In genomic region chr1:170155298-170155697, GRCm38 (mm10) we compare ENCODE assay signal across 18 mouse cellular contexts. TPM values are rescaled to one million over a fixed set of nuclear protein-coding genes. Genes with fewer than 3 reads are reported as not detected.
A peak's percentile ranks its signal among the peaks of the same experiment; 100 is the strongest.
DNase-seq lines count a peak whose midpoint lies in the region; ATAC-seq and TF ChIP-seq lines count a peak whose summit lies in the region.
"Had no signal": no experiment of that assay in that cellular context is flagged by ENCODE, and none has a peak within 500 bp of the region (broad histone marks: within the 10 kb centered on the region; RNA-seq: fewer than 3 reads in every experiment).

No protein-coding gene starts in this region.

- H3K4me1 ChIP-seq in liver, postnatal 0 days (ENCODE audit: insufficient read depth): no peaks in the 10 kb centered on the region
- no peaks in the 10 kb centered on the region for H3K4me1 ChIP-seq in liver, embryonic 11.5 days (replicated peaks; ENCODE audit: control insufficient read depth, insufficient read depth, low read length)
- 0 out of 2 replicates have a peak, but pooled peaks cover 2% of the 10 kb centered on the region for H3K4me1 ChIP-seq in G1E (ENCODE audit: insufficient read depth, low read depth, low read length)
- H3K4me1 ChIP-seq: heart, embryonic 10.5 days had no signal

- no peak for ATAC-seq in liver, postnatal 0 days
- no peak for ATAC-seq in liver, embryonic 11.5 days (replicated peaks; ENCODE audit: low FRiP score)
- 0 out of 2 replicates have a peak, but pooled peaks have one; percentile 28 for ATAC-seq in G1E (ENCODE audit: extremely low read depth, insufficient number of reproducible peaks, low FRiP score, poor library complexity, severe bottlenecking)
- peak; percentile 46; the same call in 1 of the 2 replicates for ATAC-seq in megakaryocyte-erythroid progenitor cell, adult 5-6 weeks (replicated peaks; ENCODE audit: low FRiP score, low TSS enrichment, poor library complexity, severe bottlenecking)

- H3K4me3 ChIP-seq in gastrocnemius, adult 2 months: no peak overlapping the region
- no peak overlapping the region for H3K4me3 ChIP-seq in liver, postnatal 0 days (ENCODE audit: low read depth, low read length)
- H3K4me3 ChIP-seq in liver, embryonic 11.5 days (ENCODE audit: low read depth, low read length): no peak overlapping the region
- no peak overlapping the region for H3K4me3 ChIP-seq in G1E (ENCODE audit: low read depth, low read length)
- H3K4me3 ChIP-seq: embryonic facial prominence, embryonic 10.5 days; heart, embryonic 10.5 days; hindbrain, embryonic 10.5 days; neural tube, embryonic 15.5 days had no signal

- no peak overlapping the region for H3K4me2 ChIP-seq in liver, postnatal 0 days (ENCODE audit: low read depth, low read length)
- no peak overlapping the region for H3K4me2 ChIP-seq in liver, embryonic 11.5 days
- H3K4me2 ChIP-seq: neural tube, embryonic 15.5 days had no signal

- no peak overlapping the region for H3K27ac ChIP-seq in gastrocnemius, adult 2 months
- H3K27ac ChIP-seq in liver, postnatal 0 days (ENCODE audit: low read depth): no peak overlapping the region
- H3K27ac ChIP-seq in liver, embryonic 11.5 days (ENCODE audit: low read depth, low read length): no peak overlapping the region
- H3K27ac ChIP-seq: embryonic facial prominence, embryonic 10.5 days; heart, embryonic 10.5 days; hindbrain, embryonic 10.5 days; macrophage; neural tube, embryonic 15.5 days had no signal

- 72% methylated on average over 2 of the region's 2 CpGs for WGBS in liver, postnatal 0 days (ENCODE audit: insufficient replicate concordance)
- 74% methylated on average over 2 of the region's 2 CpGs for WGBS in liver, embryonic 11.5 days

- no peak for TF ChIP-seq EP300 in liver, postnatal 0 days (IDR thresholded peaks at IDR 0.05; ENCODE audit: low read depth)

- no peak for DNase-seq in gastrocnemius, adult 2 months
- no peak for DNase-seq in gastrocnemius, postnatal 4 days (ENCODE audit: low spot score in 2 of 2)
- no peak for DNase-seq in liver, postnatal 0 days
- no peak for DNase-seq in liver, embryonic 11.5 days (ENCODE audit: low spot score)
- DNase-seq in G1E (ENCODE audit: low spot score): no peak
- no peak for DNase-seq in embryo, embryonic 9.5 days (ENCODE audit: extremely low spot score)
- DNase-seq: adrenal gland, adult 2 months; cerebellum, adult 9-11 months; kidney, adult 11 months; retina, postnatal 1 day; thymus, postnatal 36 days had no signal

- TF ChIP-seq CTCF in gastrocnemius, adult 2 months (IDR thresholded peaks at IDR 0.05): peak; percentile 45
- peak; percentile 36 for TF ChIP-seq CTCF in liver, postnatal 0 days (IDR thresholded peaks at IDR 0.05; ENCODE audit: low read depth)
- TF ChIP-seq CTCF in G1E (IDR thresholded peaks at IDR 0.05; ENCODE audit: low read depth, low read length): no peak

- no peaks in the 10 kb centered on the region for H3K27me3 ChIP-seq in liver, postnatal 0 days (ENCODE audit: insufficient read depth, low read length)
- H3K27me3 ChIP-seq in liver, embryonic 11.5 days (replicated peaks; ENCODE audit: control insufficient read depth, insufficient read depth, low read length): no peaks in the 10 kb centered on the region
- H3K27me3 ChIP-seq in G1E (ENCODE audit: insufficient read depth, low read length): no peaks in the 10 kb centered on the region
- H3K27me3 ChIP-seq: neural tube, embryonic 15.5 days had no signal

- no peak overlapping the region for H3K9ac ChIP-seq in liver, postnatal 0 days (replicated peaks)
- H3K9ac ChIP-seq in liver, embryonic 11.5 days (ENCODE audit: low read depth, low read length): no peak overlapping the region
- H3K9ac ChIP-seq: neural tube, embryonic 15.5 days had no signal

- H3K36me3 ChIP-seq in liver, postnatal 0 days (replicated peaks; ENCODE audit: insufficient read depth, low read length): peaks cover 28% of the 10 kb centered on the region
- peaks cover 13% of the 10 kb centered on the region; the same call in 1 of the 2 replicates for H3K36me3 ChIP-seq in liver, embryonic 11.5 days (ENCODE audit: control insufficient read depth, insufficient read depth, low read length)
- peaks cover 81% of the 10 kb centered on the region for H3K36me3 ChIP-seq in G1E (replicated peaks)

- H3K9me3 ChIP-seq in liver, postnatal 0 days (ENCODE audit: low read length): no peaks in the 10 kb centered on the region
- H3K9me3 ChIP-seq in liver, embryonic 11.5 days (ENCODE audit: control insufficient read depth, low read length): no peaks in the 10 kb centered on the region
- no peaks in the 10 kb centered on the region for H3K9me3 ChIP-seq in G1E (replicated peaks)
- H3K9me3 ChIP-seq: embryonic facial prominence, embryonic 10.5 days; heart, embryonic 10.5 days; hindbrain, embryonic 10.5 days; neural tube, embryonic 15.5 days had no signal

- intact Hi-C loops in gastrocnemius, adult 2 months (cut with DNase I): no loop called here

RNA-seq across cellular contexts. Expression of gene Uap1, which starts 19.5 kb away (rescaled TPM):
- total RNA-seq in gastrocnemius, adult 2 months (2021): 10 to 100 TPM; 46.9 to 47.8 TPM
- total RNA-seq in gastrocnemius, postnatal 4 days (2021): 10 to 100 TPM; 33.1 to 43.0 TPM
- polyA plus RNA-seq in liver, postnatal 0 days (2015; fragmentation: Nextera tagmentation; extraction: Ambion mirVana): 19.6 and 22.3 TPM in 2 replicates
- 59.6 and 60.0 TPM in 2 replicates for polyA plus RNA-seq in liver, embryonic 11.5 days (2014; fragmentation: Nextera tagmentation; extraction: Ambion mirVana)
- total RNA-seq in G1E (2014; fragmentation: Nextera tagmentation): 167 and 171 TPM in 2 replicates
- 530 and 570 TPM in 2 replicates for total RNA-seq in G1E (2017)
- 16.7 and 24.1 TPM in 2 replicates for polyA plus RNA-seq in G1E (2012)
- 76.7 and 79.4 TPM in 2 replicates for total RNA-seq in megakaryocyte-erythroid progenitor cell, adult 5-6 weeks (2014; fragmentation: Nextera tagmentation)
- total RNA-seq in megakaryocyte-erythroid progenitor cell, adult 5-6 weeks (2017): 86.8 and 184 TPM in 2 replicates

RNA-seq across cellular contexts. Expression of gene Ddr2, which starts 44.7 kb away (rescaled TPM):
- 10 to 100 TPM; 16.4 to 22.5 TPM for total RNA-seq in gastrocnemius, adult 2 months (2021)
- 10 to 100 TPM; 60.9 to 61.2 TPM for total RNA-seq in gastrocnemius, postnatal 4 days (2021)
- 0.84 and 1.4 TPM in 2 replicates for polyA plus RNA-seq in liver, postnatal 0 days (2015; fragmentation: Nextera tagmentation; extraction: Ambion mirVana)
- polyA plus RNA-seq in liver, embryonic 11.5 days (2014; fragmentation: Nextera tagmentation; extraction: Ambion mirVana): 7.1 and 9.8 TPM in 2 replicates
- total RNA-seq in G1E (2014; fragmentation: Nextera tagmentation) (0.08 TPM in 1 of 2 replicates, not detected in the other), G1E (2017) (0.05 and 0.17 TPM in 2 replicates)
- not detected in 2 replicates for polyA plus RNA-seq in G1E (2012)
- not detected in 2 replicates for total RNA-seq in megakaryocyte-erythroid progenitor cell, adult 5-6 weeks (2014; fragmentation: Nextera tagmentation)
- not detected in 2 replicates for total RNA-seq in megakaryocyte-erythroid progenitor cell, adult 5-6 weeks (2017)
- total RNA-seq: monocyte, adult 5-6 weeks had no signal

RNA-seq across cellular contexts. Expression of gene Uhmk1, which starts 59.9 kb away (rescaled TPM):
- total RNA-seq in gastrocnemius, adult 2 months (2021): 10 to 100 TPM; 12.6 to 15.5 TPM
- total RNA-seq in gastrocnemius, postnatal 4 days (2021): 10 to 100 TPM; 15.2 to 15.5 TPM
- 3.3 and 3.4 TPM in 2 replicates for polyA plus RNA-seq in liver, postnatal 0 days (2015; fragmentation: Nextera tagmentation; extraction: Ambion mirVana)
- polyA plus RNA-seq in liver, embryonic 11.5 days (2014; fragmentation: Nextera tagmentation; extraction: Ambion mirVana): 16.0 and 17.0 TPM in 2 replicates
- total RNA-seq in G1E (2014; fragmentation: Nextera tagmentation): 85.0 and 85.1 TPM in 2 replicates
- 70.1 and 86.0 TPM in 2 replicates for total RNA-seq in G1E (2017)
- 2.5 and 3.3 TPM in 2 replicates for polyA plus RNA-seq in G1E (2012)
- 35.4 and 48.3 TPM in 2 replicates for total RNA-seq in megakaryocyte-erythroid progenitor cell, adult 5-6 weeks (2014; fragmentation: Nextera tagmentation)
- 55.7 and 57.4 TPM in 2 replicates for total RNA-seq in megakaryocyte-erythroid progenitor cell, adult 5-6 weeks (2017)

Comparison
In these comparisons a context has a peak if more than half of its experiments do, and no peak if none do; other contexts are left out.
1. ATAC-seq: peak in G1E (single experiment) and megakaryocyte-erythroid progenitor cell, adult 5-6 weeks (single experiment); none in liver, postnatal 0 days (single experiment) and liver, embryonic 11.5 days (single experiment).
2. RNA of gene Ddr2, which starts 44.7 kb away (total RNA-seq): 60.9 to 61.2 TPM in gastrocnemius, postnatal 4 days and 16.4 to 22.5 TPM in gastrocnemius, adult 2 months; 0.05 to 0.17 TPM in G1E and not detected in megakaryocyte-erythroid progenitor cell, adult 5-6 weeks; every median in the first group is over 10 times any median in the second.